Mouse (Mus musculus): ENCODE data around the gene Col16a1. TPM values are rescaled to one million over a fixed set of nuclear protein-coding genes. Genes with fewer than 3 reads are reported as not detected.

The Col16a1 gene
- total RNA-seq (2022) = 10 to 100 TPM; 15.2 to 28.1 (median 21.2) TPM

DNA sequence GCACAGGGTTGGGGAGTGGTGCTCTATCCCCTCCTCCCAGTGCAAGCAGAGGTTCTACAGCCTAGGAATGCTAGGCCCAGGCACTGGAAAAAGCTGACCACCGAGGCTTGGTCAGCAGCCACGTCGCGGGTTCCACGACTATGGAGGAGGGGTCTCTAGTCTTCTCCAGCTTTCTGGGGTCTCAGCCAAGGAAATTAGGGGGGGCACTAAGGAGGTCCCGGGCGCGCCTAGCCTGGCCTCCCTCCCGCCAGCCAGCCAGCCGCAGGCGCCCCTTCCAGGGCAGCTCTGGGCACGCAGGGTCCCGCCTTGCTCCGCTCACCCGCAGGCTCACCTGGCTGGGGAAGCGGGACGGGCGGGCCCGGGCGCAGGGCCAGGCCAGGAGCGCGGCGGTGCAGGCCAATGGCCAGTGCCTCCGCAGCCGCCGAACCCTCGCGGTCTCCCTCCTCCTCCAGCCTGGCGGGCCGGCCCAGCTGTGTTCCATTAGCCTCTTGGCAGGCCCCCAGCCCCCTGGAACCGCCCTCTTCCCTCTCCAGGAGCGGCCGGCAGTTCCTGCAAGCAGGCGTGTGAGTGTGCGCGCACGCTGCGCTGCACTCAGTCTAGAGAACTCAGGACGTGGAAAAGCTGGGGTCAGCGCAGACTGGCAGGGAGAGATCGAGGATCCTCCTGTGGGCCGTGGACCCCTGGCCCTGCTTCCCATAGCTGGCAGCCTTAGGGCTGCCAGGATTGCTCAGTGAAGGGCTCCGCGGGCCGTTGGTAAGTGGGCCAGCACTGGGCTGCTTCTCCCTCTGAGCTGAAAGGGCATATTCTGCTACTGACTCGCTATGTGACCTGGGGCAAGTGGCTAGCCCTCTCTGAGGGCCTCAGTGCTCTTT is at the start of gene Col16a1:
Gene Col16a1 (plus strand): TSS at position 510 of the 872 bp plus-strand sequence.
- DNase-seq (ENCODE audit: low spot score in 2 of 2) = peak in 1 of 2 experiments; percentile 72

DNA sequence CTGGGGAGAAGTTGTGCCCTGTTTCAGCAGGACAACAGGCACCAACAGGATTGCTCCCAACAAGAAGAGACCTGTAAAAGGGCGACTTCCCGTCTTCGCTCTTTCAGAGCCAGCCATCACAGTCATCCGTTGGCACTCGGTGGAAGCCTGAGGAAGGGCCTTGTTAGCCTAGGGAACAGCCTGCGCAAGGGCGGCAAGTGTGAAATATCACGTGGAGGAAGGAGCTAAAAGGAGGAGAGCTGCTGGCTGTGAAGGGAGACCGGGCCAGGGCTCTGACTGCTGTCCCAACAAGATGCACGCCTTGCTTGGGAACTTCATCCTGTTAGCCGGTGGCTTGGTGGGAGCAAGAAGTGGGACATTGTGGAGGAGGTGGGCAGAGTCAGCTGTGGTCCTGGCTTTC is 49.5 kb upstream of the Col16a1 start:
- DNase-seq (ENCODE audit: low spot score in 2 of 2) = no peak

DNA sequence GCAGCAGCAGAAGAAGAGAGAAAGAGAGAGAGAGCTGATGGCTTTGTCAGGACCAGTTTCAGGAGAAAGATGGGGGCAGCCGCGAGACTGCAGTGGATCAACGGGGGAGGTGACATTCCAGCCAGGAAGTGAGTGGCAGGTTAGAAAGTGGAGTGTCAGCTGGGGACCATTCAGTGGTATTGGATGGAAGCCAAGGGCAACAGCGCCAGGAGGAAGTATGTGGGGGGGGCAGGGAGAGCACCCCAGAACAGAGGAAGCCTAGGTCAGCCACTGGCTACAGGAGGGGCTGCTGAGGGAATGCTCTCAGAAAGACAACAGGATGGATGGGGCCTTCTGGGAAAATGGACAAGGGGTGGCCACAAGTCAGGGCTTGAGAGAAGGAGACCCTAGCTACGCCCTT is 45.9 kb upstream of the Col16a1 start:
- no peak for DNase-seq (ENCODE audit: low spot score in 2 of 2)

DNA sequence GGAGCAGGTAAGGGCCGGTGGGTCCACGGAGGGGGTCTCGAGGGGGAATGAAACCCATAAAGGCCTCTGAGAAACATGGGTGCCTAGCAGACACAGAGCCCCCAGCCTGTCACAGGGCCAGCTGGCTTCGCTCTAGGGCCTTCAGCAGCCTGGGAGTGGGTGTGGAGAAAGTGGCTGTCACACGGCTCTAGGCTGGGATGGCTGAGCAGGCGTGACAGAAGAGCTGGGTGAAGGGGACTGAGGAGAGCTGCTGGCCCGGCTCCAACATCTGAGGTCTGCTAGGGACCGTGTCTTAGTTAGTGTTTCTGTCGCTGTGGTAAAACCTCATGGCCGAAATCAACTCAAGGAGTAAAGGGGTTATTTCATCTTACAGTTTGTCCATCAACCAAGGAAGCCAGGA is 45.5 kb upstream of the Col16a1 start:
- DNase-seq (ENCODE audit: low spot score in 2 of 2) = no peak

DNA sequence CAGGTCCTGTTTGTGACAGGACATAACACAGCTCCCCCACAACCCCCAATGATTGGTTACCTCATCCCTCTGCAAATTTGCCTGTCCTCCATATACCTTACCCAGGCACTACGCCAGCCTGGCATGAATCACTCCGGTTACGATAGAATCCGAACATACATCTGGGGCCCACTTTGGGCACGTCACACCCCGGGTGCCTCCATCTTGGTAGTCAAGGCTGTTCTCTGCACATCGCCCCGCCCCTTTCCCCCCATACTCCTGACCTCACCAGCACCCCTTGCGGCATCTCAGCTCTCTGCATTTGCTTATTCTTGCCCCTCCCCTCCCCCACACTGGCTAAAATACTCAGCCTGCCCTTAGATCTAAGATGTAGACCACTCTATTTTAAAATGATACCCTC is 42.0 kb upstream of the Col16a1 start:
- DNase-seq (ENCODE audit: low spot score in 2 of 2) = no peak

DNA sequence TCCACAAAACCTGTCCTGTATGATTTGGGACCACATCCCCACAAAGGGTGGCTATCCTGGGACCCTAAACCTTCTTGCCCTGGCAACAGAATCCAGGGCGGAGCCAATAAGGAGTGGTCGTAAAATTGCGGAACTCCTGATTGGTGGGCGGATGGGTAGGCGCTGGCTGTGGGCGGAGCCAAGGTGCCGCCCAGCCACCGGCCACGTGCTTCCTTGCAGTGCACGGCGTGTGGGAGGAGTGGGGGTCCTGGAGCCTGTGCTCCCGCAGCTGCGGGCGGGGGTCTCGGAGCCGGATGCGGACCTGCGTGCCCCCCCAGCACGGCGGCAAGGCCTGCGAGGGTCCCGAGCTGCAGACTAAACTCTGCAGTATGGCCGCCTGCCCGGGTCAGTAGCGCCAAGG is 41.1 kb upstream of the Col16a1 start:
- no peak for DNase-seq (ENCODE audit: low spot score in 2 of 2)

DNA sequence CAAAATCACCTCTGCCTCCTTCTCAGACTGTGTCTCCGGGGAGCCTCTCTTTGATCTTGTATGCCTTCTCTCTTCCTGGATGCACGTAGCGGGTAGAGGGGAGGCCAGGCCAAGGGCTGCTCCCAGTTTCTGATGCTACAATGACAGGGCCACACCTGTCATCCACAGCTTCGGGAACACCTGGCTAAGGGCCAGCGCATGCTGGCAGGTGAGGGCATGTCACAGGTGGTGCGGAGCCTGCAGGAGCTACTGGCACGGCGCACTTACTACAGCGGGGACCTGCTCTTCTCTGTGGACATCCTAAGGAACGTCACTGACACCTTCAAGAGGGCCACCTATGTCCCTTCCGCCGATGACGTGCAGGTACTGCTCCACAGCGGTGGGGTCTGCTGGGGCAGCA is 38.6 kb upstream of the Col16a1 start:
- no peak for DNase-seq (ENCODE audit: low spot score in 2 of 2)

DNA sequence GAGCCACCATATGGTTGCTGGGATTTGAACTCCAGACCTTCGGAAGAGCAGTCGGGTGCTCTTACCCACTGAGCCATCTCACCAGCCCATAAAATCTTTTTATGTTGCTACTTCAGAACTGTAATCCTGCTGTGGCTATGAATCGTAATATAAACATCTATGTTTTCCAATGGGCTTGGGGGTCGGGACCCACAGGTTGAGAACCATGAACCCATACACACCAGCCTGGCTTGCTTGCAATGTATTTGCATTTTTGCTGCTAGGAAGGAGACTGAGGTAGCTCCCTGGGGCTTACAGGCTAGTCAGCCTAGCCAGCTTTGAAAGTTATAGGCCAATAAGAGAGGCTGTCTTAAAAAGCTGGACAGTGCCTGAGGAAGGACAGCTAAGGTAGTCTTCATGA is 36.9 kb upstream of the Col16a1 start:
- DNase-seq (ENCODE audit: low spot score in 2 of 2) = no peak

- DNase-seq (ENCODE audit: low spot score in 2 of 2) = no peak
Measured at GRCm38 (mm10) chr4:130012234-130012633, 35.4 kb upstream of the Col16a1 start.

DNA sequence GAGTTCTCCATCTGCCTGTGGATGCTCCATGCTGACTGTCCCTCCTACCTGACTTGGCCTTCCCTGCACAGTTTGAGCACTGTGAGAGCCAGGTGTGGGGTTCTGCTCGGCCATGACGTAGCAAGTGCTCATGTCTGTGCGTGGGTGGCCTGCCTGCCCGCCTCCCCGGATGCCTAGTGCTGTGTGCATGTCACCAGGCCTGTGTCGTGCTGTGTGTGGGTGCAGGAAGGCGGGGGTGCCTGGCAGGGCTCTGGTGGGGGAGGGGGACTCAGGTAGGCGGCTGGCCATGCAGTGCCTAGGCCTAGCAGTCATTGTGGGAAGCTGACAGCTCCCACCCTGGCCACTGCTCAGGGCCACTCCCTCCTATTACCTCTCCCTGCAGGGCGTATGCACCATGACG is 34.5 kb upstream of the Col16a1 start:
- DNase-seq (ENCODE audit: low spot score in 2 of 2) = peak; percentile 75 to 80

- no peak for DNase-seq (ENCODE audit: low spot score in 2 of 2)
Measured at GRCm38 (mm10) chr4:130016010-130016409, 31.6 kb upstream of the Col16a1 start.

GRCm38 (mm10) chr4:130017036-130017674 is 30.5 kb upstream of the Col16a1 start:
- no peak for DNase-seq (ENCODE audit: low spot score in 2 of 2)

DNA sequence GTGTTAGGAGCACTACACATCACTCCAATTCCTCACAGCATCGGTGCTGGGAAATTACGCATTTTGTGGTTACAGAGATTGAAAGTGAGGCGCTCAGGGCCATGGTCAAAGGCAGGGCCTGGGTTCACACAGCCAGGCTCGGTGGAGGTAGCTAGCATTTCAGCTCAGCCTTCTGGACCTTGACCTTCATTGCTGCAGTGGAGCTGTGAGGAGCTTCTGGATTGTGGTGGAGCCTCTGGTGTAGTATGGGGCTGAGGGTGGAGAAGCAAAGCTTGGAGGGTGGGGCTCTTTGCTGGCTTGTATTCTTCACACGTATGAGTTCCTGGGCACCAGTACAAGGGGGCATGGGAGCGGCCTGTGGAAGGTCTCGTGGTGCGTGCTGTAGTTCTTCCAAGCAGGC is 24.7 kb upstream of the Col16a1 start:
- no peak for DNase-seq (ENCODE audit: low spot score in 2 of 2)

- no peak for DNase-seq (ENCODE audit: low spot score in 2 of 2)
Measured at GRCm38 (mm10) chr4:130023511-130024231, 24.0 kb upstream of the Col16a1 start.

DNA sequence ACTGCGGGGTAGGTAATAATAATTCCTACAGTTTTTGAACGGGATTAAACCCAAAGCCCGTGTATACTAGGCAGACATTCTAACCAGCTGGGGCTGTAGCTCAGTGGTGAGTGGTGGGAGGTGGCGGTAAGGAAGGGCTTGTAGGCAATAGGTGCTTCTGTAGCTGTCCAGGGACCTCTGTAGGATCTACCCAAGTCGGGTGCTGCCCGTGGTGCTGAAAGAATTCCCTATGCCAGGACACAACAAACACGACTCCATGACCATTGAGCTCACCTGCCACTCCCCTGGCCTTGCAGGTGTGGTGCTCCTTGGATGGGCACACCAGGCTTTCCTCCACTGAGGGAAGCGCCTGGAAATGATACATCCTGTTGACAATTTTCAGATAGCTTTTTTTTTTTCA is 22.1 kb upstream of the Col16a1 start:
- no peak for DNase-seq (ENCODE audit: low spot score in 2 of 2)

GRCm38 (mm10) chr4:130031146-130031545 is 16.5 kb upstream of the Col16a1 start:
- DNase-seq (ENCODE audit: low spot score in 2 of 2) = no peak

DNA sequence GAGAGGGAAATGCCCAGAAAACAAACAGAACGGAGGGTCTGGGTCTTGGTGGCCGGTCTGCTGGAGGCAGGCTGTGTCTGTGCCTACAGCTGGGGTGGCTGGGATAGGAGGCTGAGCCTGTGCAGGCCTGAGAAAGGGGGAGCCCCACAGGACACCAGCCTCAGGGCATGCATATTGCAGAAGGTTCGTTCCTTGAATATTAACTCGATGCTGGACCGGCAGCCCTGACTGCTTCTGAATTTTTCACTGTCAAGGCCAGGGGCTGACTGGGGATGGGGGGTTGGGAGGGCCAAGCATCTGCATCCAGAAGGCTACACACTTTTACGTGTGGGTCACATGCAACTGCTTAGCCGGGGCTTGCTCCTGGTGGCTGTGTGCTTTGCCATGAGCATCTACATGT is 14.1 kb upstream of the Col16a1 start:
- DNase-seq (ENCODE audit: low spot score in 2 of 2) = no peak

DNA sequence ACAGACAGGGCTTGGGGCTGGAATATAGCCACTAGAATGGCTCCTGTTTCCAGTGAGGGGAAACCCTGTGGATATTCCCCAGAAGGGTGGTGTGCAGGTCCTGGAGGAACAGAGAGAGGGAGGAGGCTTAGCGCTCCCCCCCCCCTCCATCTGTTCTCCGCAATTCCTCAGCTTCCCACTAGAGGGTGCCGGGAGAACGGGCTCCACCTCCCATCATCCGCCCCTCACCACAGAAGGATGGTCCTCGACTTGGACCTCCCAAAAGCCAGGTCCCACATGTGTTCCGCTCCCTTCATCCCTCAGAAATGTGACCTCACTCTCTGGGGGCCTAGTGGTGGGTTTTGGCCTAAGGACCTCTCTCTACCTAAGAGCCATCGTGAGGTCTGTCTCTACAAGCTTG is 11.5 kb upstream of the Col16a1 start:
- DNase-seq (ENCODE audit: low spot score in 2 of 2) = no peak

DNA sequence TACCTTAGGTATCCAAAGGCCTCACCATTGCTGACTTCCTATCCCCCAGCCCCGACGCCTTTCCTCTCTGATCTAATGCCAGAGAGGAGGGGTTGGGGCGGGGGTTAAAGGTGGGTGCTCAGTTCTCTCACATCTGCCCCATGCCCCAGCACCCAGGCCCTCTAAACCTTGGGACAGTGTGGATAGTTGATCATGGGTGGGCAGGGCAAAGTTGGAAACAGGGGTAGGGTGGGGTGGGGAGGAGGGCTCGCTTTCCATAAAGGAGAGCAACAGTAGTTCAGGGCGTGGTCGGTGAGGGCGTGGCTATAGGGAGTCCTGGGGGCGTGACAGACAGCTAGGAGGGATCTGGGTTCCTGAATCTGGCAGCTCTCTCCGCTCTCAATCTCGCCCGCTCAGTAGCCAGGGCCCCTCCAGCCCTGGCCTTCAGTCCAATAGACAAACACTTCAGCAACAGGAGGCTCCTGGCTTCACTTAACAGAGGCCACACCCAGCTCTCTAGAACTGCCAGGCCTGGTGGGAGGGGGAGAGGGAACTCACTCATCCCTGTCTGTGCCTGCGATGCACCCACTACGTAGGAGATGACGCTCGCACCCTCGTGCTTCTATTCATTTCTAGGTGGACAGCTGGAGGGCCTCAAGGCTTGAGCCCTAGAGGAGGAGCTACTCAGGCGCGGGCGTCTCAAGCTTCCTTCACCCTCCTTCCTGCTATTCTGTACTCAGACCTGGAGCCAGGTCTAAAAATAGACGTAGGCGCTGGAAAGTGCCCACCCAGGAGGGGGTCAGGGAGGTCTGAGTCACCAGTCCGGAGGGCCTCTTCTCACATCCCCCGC is 10.9 kb upstream of the Col16a1 start:
- no peak for DNase-seq (ENCODE audit: low spot score in 2 of 2)

GRCm38 (mm10) chr4:130039351-130039750 is 8.3 kb upstream of the Col16a1 start:
- no peak for DNase-seq (ENCODE audit: low spot score in 2 of 2)

DNA sequence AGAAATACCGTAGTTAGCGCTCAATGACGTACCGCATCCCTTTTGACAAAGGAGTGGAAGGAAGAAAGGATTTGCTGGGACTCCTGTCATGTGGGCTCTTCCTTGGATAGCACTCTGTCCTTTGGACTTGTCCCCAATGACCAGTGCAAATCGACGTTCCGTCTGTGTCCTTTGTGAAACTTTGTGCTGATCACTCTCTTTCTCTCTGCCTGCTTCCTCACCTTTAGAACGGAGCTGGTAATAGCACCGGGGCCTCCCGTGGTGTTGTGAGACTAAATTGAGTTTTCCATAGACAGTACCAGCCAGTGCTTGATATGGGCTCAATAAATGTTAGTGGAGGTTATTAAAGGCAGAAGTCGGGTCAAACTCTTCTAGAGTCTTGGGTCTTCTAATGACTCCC is 6.6 kb upstream of the Col16a1 start:
- no peak for DNase-seq (ENCODE audit: low spot score in 2 of 2)
